Mouse (Mus musculus) CH12.LX (cell line): ENCODE results near the gene Vmn2r89. TPM values are rescaled to one million over a fixed set of nuclear protein-coding genes. Genes with fewer than 3 reads are reported as not detected.

Experiments
- DNase-seq: peaks from one replicate; pipeline ENCODE4 v3.0.0-alpha.2; 2013; ENCODE audit errors: extremely low read depth
- H3K27ac ChIP-seq: 2 replicates; pipeline ENCODE4 v1.5.1; 2012; ENCODE audit warnings: low read depth, mild to moderate bottlenecking, control low read depth, moderate library complexity; ENCODE audit not compliant: insufficient read depth
- H3K27me3 ChIP-seq: replicated peaks from 2 replicates; pipeline ENCODE3; 2012; ENCODE audit warnings: inconsistent platforms
- H3K36me3 ChIP-seq, 2 experiments: replicated peaks in 1 of 2; 2 replicates each; pipeline versions ENCODE3 to v1.6.1; 2012; ENCODE audit warnings: inconsistent platforms in 1 of 2, low read length in 1 of 2, mild to moderate bottlenecking in 1 of 2, mixed read lengths in 1 of 2, moderate library complexity in 1 of 2; ENCODE audit not compliant: control insufficient read depth in 1 of 2, insufficient read depth in 1 of 2
- H3K4me1 ChIP-seq, 2 experiments: 2 replicates each; pipeline ENCODE4 v1.6.1; 2012; ENCODE audit warnings: inconsistent platforms in 1 of 2, moderate library complexity in 1 of 2; ENCODE audit not compliant: insufficient read depth in 2 of 2, control insufficient read depth in 1 of 2
- H3K4me2 ChIP-seq: 2 replicates; pipeline ENCODE4 v1.6.1; 2012; ENCODE audit warnings: low read depth, mild to moderate bottlenecking, control low read depth; ENCODE audit not compliant: poor library complexity, insufficient read depth, severe bottlenecking
- H3K4me3 ChIP-seq, 3 experiments: fragments of 150-350 bp in 1 of 3; sonication (generic) in 1 of 3; replicated peaks in 1 of 3; 2 replicates each; pipeline versions ENCODE3 to v1.5.1; 2011 to 2012; ENCODE audit warnings: low read depth in 2 of 3, low read length in 2 of 3, mild to moderate bottlenecking in 2 of 3, moderate library complexity in 2 of 3, control low read depth in 1 of 3, improper control_type of control experiment in 1 of 3, inconsistent platforms in 1 of 3, mixed read lengths in 1 of 3; ENCODE audit not compliant: poor library complexity in 1 of 3
- H3K79me2 ChIP-seq: replicated peaks from 2 replicates; pipeline ENCODE4 v1.6.1; 2012; ENCODE audit warnings: mild to moderate bottlenecking, moderate library complexity; ENCODE audit not compliant: control insufficient read depth, poor library complexity, insufficient read depth, severe bottlenecking; ENCODE audit errors: extremely low read depth
- H3K9ac ChIP-seq: 2 replicates; pipeline ENCODE4 v1.6.1; 2012; ENCODE audit warnings: low read depth, mild to moderate bottlenecking, control low read depth, moderate library complexity; ENCODE audit not compliant: insufficient read depth
- H3K9me3 ChIP-seq: replicated peaks from 2 replicates; pipeline ENCODE3; 2012; ENCODE audit warnings: low read length, inconsistent platforms, mixed read lengths
- E2F4 ChIP-seq: IDR thresholded peaks from 2 replicates; pipeline ENCODE4 v1.6.1; 2011; ENCODE audit warnings: low read depth, low read length, improper control_type of control experiment; ENCODE audit not compliant: insufficient replicate concordance
- ELF1 ChIP-seq: IDR thresholded peaks from 2 replicates; pipeline ENCODE4 v1.6.1; 2014; ENCODE audit warnings: low read depth, mild to moderate bottlenecking, inconsistent platforms, low read length, improper control_type of control experiment
- EP300 ChIP-seq: IDR thresholded peaks from 2 replicates; pipeline ENCODE4 v1.6.1; 2011; ENCODE audit warnings: low read length, improper control_type of control experiment
- JUN ChIP-seq: IDR thresholded peaks from 2 replicates; pipeline ENCODE4 v1.6.1; 2011; ENCODE audit warnings: low read depth, mild to moderate bottlenecking, low read length, improper control_type of control experiment, moderate library complexity; ENCODE audit not compliant: insufficient read depth
- MAFK ChIP-seq: IDR thresholded peaks from 2 replicates; pipeline ENCODE4 v1.6.1; 2011; ENCODE audit warnings: low read length, improper control_type of control experiment; ENCODE audit not compliant: insufficient replicate concordance
- MAX ChIP-seq: IDR thresholded peaks from 2 replicates; pipeline ENCODE4 v1.6.1; 2011; ENCODE audit warnings: low read length, improper control_type of control experiment
- MXI1 ChIP-seq: IDR thresholded peaks from 2 replicates; pipeline ENCODE4 v1.6.1; 2011; ENCODE audit warnings: mild to moderate bottlenecking, low read depth, low read length, improper control_type of control experiment
- MYC ChIP-seq: IDR thresholded peaks from 2 replicates; pipeline ENCODE4 v1.6.1; 2011; ENCODE audit warnings: low read depth, mild to moderate bottlenecking, improper control_type of control experiment, low read length
- NELFE ChIP-seq: IDR thresholded peaks from 2 replicates; pipeline ENCODE4 v1.6.1; 2011; ENCODE audit warnings: low read depth, low read length, improper control_type of control experiment
- NRF1 ChIP-seq: IDR thresholded peaks from 2 replicates; pipeline ENCODE4 v1.6.1; 2014; ENCODE audit warnings: low read depth, mild to moderate bottlenecking, inconsistent platforms, low read length, improper control_type of control experiment, moderate library complexity
- PAX5 ChIP-seq: IDR thresholded peaks from 2 replicates; pipeline ENCODE4 v1.6.1; 2012; ENCODE audit warnings: low read length, inconsistent platforms, mixed read lengths
- RAD21 ChIP-seq: IDR thresholded peaks from 2 replicates; pipeline ENCODE4 v1.6.1; 2011; ENCODE audit warnings: low read depth, mild to moderate bottlenecking, low read length, improper control_type of control experiment, moderate library complexity
- SMC3 ChIP-seq: IDR thresholded peaks from 2 replicates; pipeline ENCODE4 v1.6.1; 2011; ENCODE audit warnings: low read depth, low read length, improper control_type of control experiment
- TBP ChIP-seq: conservative IDR thresholded peaks from 2 replicates; pipeline ENCODE4 v1.6.1; 2011; ENCODE audit warnings: low read depth, low read length, improper control_type of control experiment
- UBTF ChIP-seq: IDR thresholded peaks from 2 replicates; pipeline ENCODE4 v1.6.1; 2012; ENCODE audit warnings: low read depth, mild to moderate bottlenecking, inconsistent platforms, low read length, improper control_type of control experiment, moderate library complexity
- USF2 ChIP-seq: conservative IDR thresholded peaks from 2 replicates; pipeline ENCODE4 v1.6.1; 2011; ENCODE audit warnings: low read depth, low read length, improper control_type of control experiment
- ZC3H11A ChIP-seq: IDR thresholded peaks from 2 replicates; pipeline ENCODE4 v1.6.1; 2012; ENCODE audit warnings: low read depth, mild to moderate bottlenecking, inconsistent platforms, low read length, improper control_type of control experiment
- ZNF384 ChIP-seq: IDR thresholded peaks from 2 replicates; pipeline ENCODE4 v1.6.1; 2012; ENCODE audit warnings: low read depth, low read length, improper control_type of control experiment, inconsistent platforms
- dilution Hi-C: fragments of 300-500 bp; cut with MboI; formaldehyde crosslinking; loops from 2 replicates; pipeline ENCODE4 v1.14.3; 2020; ENCODE audit warnings: low sequenced_read_pairs; ENCODE audit not compliant: extremely low pct_unique_long_range_greater_than_20kb, extremely low pct_ligation_motif_present
- in situ Hi-C: fragments of 300-500 bp; cut with MboI; formaldehyde crosslinking; loops from 3 replicates; pipeline ENCODE4 v1.14.3; 2019; ENCODE audit warnings: low sequenced_read_pairs, low pct_ligation_motif_present, low pct_unique_long_range_greater_than_20kb, mixed read lengths
- polyA plus RNA-seq: library from polyadenylated mRNA; unstranded; fragments of >175 nt; gene quantifications from 2 replicates; pipeline ENCODE4 v1.2.1, GENCODE M21; 2012; ENCODE audit warnings: low read depth; ENCODE audit not compliant: insufficient read length
- total RNA-seq, 2 experiments: library from RNA; depleted of rRNA; stranded (reverse); fragments of 300-350 nt in 1 of 2; fragments of >200 nt in 1 of 2; gene quantifications; 2 replicates each; pipeline ENCODE4 v1.2.3; 2012 to 2014

The Vmn2r89 gene
- total and polyA plus RNA-seq, 3 experiments, result 0.08 to 0.09 TPM; not detected in 1

DNA sequence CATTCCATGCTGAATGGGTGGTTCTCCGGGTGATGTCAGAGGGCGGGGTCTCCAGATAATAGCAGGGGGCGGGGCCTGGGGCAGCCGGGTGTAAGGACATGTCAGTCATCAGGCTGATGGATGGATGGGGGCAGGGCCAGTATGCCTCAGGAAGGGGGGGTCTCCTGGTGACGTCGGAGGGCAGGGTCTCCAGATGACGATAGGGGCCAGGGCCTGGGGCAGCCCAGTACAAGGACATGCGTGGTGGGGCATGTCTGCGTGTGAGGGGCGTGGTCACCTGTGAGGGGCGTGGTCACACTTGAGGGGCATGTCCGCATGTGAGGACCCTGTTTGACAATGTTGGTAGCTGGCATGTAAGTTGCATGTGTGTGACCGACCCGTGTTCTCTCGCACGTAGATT lies 17.1 kb upstream of the Vmn2r89 start:
- Histone ChIP-seq H3K9ac (no peak overlapping the region), H3K27me3 (no peaks in the 10 kb centered on the region), H3K4me3 (no peak overlapping the region), H3K79me2 (no peaks in the 10 kb centered on the region), H3K36me3 (no peaks in the 10 kb centered on the region), H3K4me2 (no peak overlapping the region), H3K9me3 (peaks cover 22% of the 10 kb centered on the region), H3K4me1 (peaks cover 2 to 4% of the 10 kb centered on the region in 2 experiments; a peak in 3 of 4 replicates), H3K27ac (no peak overlapping the region)
- TF ChIP-seq TBP, result no peak
- TF ChIP-seq NRF1, result no peak
- no peak for TF ChIP-seq ELF1
- dilution Hi-C loops, result no loop called here
- DNase-seq, result no peak
- in situ Hi-C loops, result no loop called here

DNA sequence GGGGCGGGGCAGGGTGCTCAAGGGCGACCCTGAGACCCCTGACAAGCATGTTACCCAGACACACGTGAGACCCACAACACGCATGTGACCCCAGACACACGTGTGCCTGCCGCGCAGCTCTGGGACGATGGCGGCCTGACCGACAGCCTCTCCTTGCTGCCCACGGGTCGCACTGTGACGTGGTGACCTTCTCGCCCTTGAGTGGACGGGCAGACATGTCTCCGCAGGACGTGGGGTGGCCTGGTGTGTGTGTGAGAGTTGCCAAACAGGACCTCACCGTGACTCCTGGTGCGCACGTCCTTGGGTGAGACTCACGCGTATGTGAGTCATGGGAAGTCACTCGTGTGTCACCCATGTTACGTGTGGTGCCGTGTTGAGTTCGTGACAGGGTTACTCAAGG lies 16.6 kb upstream of the Vmn2r89 start:
- H3K27ac ChIP-seq, result no peak overlapping the region
- H3K4me3 ChIP-seq, result no peak overlapping the region
- dilution Hi-C loops, result no loop called here
- no peaks in the 10 kb centered on the region for H3K36me3 ChIP-seq
- peaks cover 2 to 3% of the 10 kb centered on the region in 2 experiments; a peak in 3 of 4 replicates for H3K4me1 ChIP-seq
- TF ChIP-seq EP300, result no peak
- no peak for TF ChIP-seq MAFK
- TF ChIP-seq SMC3, result no peak
- TF ChIP-seq MYC, result no peak
- TF ChIP-seq ZNF384, result no peak
- TF ChIP-seq ZC3H11A, result no peak
- TF ChIP-seq RAD21, result no peak
- TF ChIP-seq MAX, result no peak
- no peak for TF ChIP-seq MXI1
- no peak for TF ChIP-seq E2F4
- TF ChIP-seq UBTF, result no peak
- TF ChIP-seq JUN, result no peak
- no peak for TF ChIP-seq USF2
- no peak for TF ChIP-seq NELFE
- TF ChIP-seq PAX5, result no peak
- H3K9ac ChIP-seq, result no peak overlapping the region
- DNase-seq, result no peak
- no peaks in the 10 kb centered on the region for H3K79me2 ChIP-seq
- no peaks in the 10 kb centered on the region for H3K27me3 ChIP-seq
- in situ Hi-C loops, result no loop called here
- no peak overlapping the region for H3K4me2 ChIP-seq
- peaks cover 22% of the 10 kb centered on the region for H3K9me3 ChIP-seq
